Mouse (Mus musculus): ENCODE results near the gene Plxnb2.

The Plxnb2 gene

DNA sequence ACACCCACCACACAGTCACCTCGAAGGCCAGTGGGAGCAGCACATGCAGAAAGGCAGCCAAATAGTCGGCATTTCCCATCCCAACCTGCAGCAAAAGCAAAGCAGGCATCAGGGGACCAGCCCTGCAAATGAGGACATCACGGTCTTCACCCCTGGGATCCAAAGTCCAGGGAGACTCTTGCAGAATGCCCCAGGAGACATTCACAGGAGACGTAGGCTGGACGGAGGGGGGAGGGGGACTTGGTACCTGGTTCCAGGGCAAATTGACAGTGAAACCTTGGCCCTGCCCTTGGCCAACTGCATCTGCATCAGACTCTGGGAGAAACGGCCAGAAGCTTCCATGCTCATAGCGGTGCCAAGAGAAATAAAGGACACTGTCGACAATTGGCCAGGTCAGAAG lies 54.0 kb downstream of the Plxnb2 start:
- DNase-seq (ENCODE audit: low spot score): no peak

DNA sequence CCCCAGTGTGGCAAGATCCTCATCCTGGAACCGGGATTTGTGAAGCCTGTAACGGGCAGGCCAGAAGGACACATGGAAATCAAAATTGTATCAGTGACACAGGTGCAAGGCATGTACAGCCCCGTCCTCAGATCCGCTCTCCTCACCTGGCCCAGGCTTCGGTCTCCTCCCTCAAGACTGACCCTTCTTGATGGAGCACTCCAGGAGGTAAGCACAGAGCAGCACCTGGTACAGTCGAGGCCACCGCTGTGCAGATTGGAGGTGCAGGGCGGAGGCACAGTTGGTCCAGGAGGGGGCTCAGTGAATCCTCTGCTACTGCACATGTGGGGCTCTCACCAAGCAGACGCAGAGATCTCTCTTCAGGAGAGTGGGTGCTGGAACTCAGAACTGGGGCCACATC lies 55.2 kb downstream of the Plxnb2 start:
- no peak for DNase-seq (ENCODE audit: low spot score)

DNA sequence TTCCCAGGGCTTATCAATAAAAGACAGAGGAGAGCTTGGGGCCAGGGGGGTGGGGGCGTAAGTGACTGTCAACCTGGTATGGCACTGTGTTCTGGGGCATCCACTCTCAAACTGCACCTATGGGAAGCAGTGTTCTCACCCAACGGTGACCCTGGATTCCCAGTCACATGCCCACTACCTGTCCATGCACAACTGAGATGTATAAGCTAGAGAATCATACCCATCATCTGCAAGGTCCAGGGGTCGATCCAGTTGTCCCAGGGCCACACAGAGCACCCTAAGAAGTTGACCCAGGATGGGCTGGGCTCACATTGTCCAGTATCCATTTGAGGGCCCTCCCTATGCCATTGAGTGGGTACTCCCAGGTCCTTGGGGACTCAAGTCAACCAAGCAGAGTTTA lies 56.3 kb downstream of the Plxnb2 start:
- DNase-seq (ENCODE audit: low spot score): no peak

DNA sequence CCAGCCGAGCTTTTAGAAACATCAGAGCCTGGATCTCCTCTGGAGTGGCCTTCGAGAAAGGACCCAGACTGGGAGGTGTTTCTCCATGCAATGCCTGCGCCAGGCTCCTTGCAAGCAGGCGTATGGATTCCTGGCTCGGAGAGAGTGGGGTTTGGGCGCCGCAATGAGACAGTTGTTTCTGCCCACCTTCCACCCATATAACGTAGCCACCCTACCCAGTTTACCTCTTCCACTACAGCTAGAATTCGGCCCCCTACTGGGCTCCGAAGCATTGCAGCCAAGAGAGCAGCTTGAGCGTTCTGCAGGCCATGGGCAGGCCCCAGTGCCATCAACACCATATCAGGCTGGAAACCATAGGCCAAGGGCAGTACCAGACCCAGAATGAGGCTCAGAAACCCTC lies 57.0 kb downstream of the Plxnb2 start:
- no peak for DNase-seq (ENCODE audit: low spot score)

DNA sequence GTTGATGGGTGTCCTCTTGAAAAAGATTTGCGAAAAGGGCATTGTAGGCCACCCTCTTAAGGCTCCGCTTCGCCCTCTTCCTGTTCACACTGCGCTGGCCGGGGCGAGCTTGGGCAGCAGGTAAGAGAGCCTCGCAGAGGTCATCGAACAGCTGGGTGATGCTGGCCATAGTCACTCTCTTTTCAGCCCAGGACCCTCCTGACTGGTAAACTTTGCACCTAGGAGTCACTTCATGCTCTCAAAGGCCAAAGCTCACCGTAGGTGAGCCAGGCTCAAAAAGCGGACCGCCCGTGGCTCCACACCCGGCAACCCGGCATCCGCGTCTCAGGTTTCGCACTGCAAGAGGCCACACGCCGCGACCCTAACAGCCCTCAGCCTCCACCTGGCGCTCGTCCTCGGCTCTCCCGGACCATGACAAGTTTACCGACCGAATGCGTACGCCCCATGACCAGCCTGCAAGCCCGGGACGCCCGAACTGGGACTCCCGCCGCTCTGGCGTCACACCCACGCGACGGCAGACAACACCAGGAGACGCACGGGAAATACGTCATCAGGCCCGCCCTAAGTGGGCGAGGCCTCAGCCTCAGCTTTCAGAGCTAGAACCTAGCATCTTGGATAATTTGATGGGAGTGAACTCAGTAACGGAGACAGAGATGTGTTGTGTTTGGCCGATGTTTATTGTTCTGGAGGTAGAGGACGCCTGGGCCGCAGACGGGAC lies 57.8 kb downstream of the Plxnb2 start, which contains the start of gene Tubgcp6:
TSS of gene Tubgcp6 (minus strand) at position 464 of the 718 bp plus-strand sequence.
- peak; percentile 95 for DNase-seq (ENCODE audit: low spot score)

DNA sequence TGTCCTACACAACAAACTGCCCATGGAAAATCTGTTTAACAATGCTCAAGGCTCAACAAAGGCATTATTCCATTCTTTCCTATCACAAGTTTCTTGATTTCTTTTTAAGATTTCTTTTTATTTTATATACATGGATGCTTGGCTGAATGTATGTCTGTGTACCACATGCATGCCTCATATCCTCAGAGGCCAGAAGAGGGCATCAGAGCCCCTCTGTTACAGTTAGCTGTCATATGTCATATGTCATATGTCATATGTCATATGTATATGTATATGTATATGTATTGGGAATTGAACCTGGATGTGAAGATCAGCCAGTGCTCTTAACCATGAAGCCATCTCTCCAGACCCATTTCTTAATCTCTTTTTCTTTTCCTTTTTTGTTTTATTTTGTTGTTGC lies 62.6 kb downstream of the Plxnb2 start:
- DNase-seq (ENCODE audit: low spot score): no peak

DNA sequence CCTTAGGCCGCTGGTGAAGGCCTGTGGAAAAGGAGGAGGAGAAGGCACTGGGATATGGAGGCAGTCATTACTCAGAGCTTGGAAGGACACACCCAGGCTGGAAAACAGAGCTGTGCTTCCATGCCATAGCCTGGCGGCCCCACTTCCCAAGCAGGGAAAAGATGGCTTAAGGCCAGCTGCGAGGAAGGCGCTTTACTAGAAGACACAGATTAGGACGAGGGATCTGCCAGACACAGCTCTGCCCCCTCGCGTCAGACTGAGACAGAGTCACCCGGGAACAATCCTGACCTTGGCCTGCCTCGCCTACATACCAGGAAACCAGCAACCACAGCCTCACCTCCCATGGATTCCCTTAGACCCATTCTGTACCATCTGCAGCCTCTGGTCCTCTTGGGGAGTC lies 70.4 kb downstream of the Plxnb2 start:
- no peak for DNase-seq (ENCODE audit: low spot score)

DNA sequence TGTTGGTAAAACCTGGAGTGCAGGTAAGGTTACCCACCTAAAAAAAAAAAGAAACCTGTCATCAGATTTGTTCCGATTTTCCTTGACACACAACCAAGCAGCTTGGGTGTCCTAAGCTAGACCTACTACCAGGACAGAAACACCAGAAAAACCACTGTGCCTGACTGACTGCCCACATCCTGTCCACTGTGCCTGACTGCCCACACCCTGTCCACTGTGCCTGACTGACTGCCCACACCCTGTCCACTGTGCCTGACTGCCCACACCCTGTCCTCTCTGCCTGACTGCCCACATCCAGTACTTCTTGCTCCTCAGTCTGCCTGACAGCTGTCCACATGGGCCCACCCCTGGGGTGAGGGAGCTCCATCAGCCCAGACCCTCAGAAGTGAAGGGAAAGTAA lies 73.6 kb downstream of the Plxnb2 start:
- DNase-seq (ENCODE audit: low spot score): no peak

DNA sequence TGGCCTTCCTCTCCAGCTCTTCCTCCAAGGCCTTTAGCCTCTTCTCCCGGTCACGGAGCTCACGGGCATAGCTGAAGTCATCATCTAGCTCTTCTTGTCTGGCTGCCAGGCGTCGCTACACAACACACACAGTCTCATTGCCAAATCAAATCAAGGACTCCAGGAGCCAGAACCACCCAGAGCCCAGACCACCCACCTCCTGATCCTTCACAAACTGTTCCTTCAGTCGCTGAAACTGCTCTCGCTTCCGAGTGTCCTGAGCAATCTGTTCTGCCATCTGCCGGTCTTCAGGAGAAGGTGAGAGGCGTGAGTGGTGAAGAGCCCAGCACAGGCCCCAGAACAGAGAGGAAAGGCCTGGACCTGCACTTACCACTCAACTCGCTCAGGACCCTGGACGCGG lies 74.5 kb downstream of the Plxnb2 start:
- no peak for DNase-seq (ENCODE audit: low spot score)
